Mouse (Mus musculus) adrenal gland, adult 8-10 months (tissue): Measurements from ENCODE around the gene Olfr427. TPM values are rescaled to one million over a fixed set of nuclear protein-coding genes. Genes with fewer than 3 reads are reported as not detected.
"Not testable (repeated sequence)": the region's sequence is repeated elsewhere in the genome, so short reads cannot be mapped to it uniquely, and the experiment has no call there.

Source experiments
- DNase-seq: peaks from one replicate; pipeline ENCODE4 v3.0.0; 2022
- total RNA-seq, 4 experiments: library from RNA; stranded (reverse); gene quantifications; 2 replicates each; pipeline ENCODE4 v1.2.4; 2022

Olfr427 gene
- not detected for total RNA-seq

DNA sequence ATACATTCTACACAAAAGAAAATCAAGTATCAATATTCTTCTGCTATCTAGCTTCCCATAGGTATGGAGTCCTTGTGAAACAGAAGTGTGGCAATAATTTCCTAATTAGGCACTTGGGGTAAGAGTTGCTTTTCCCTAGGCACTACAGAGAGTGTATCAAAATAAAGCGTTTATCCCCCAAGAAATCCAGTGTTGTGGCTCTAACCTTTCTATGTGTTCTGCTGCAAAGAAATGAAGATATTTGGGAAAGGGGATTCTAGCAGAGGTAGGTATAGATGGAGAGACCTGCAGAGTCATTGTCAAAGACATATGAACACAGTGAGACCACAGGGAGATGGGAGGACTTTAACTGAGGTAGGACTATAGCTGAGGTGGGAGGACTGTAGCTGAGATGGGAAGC is at the start of gene Olfr427:
Olfr427 (plus strand) TSS at position 301 of the 400 bp plus-strand sequence.
- no peak for DNase-seq

- not testable (repeated sequence) for DNase-seq
Measured at GRCm38 (mm10) chr1:174048227-174048626, 48.5 kb upstream of the Olfr427 start.

- no peak for DNase-seq
Measured at GRCm38 (mm10) chr1:174048893-174049292, 47.8 kb upstream of the Olfr427 start, which contains the start of gene Olfr432. Olfr432 (plus strand) TSS chr1:174049205.

- DNase-seq: not testable (repeated sequence)
Measured at GRCm38 (mm10) chr1:174049357-174049756, 47.3 kb upstream of the Olfr427 start.

DNA sequence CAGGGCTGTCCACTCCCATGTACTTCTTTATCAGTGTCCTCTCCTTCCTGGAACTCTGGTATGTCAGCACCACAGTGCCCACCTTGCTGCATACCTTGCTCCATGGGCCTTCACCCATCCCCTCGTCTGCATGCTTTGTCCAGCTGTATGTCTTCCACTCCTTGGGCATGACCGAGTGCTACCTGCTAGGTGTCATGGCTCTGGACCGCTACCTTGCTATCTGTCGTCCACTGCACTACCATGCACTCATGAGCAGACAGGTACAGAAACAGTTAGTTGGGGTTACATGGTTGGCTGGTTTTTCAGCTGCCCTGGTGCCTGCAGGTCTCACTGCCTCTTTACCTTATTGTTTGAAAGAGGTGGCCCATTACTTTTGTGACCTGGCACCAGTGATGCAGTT is 46.2 kb upstream of the Olfr427 start:
- no peak for DNase-seq

DNA sequence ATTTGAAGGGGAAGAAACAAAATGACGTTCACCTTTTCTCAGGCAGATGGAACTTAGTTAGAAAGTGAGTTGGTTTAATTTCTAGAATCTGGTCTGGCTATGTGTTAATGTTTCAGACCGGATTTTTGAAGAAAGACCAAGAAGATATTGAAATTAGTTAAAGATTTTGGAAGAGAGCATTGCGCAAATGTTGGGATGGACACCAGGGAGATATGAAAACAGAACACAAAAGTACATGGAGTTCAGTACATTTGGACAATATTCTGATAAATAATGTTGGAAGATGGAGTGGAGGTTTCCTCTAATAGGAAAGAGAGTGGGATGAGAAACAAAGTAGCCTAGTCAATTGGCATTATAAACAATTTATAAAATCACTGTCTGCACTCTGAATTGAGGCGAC is 45.2 kb upstream of the Olfr427 start:
- DNase-seq: no peak

- DNase-seq: no peak
Measured at GRCm38 (mm10) chr1:174051931-174052536, 44.7 kb upstream of the Olfr427 start.

GRCm38 (mm10) chr1:174052981-174053380 is 43.7 kb upstream of the Olfr427 start:
- DNase-seq: no peak

GRCm38 (mm10) chr1:174055248-174055647 is 41.4 kb upstream of the Olfr427 start:
- no peak for DNase-seq

- DNase-seq: no peak
Measured at GRCm38 (mm10) chr1:174066305-174066704, 30.4 kb upstream of the Olfr427 start, which contains the start of gene Olfr430. Olfr430 (plus strand) TSS chr1:174066605.

GRCm38 (mm10) chr1:174084031-174084430 is 12.7 kb upstream of the Olfr427 start, which contains the start of gene Olfr429:
Olfr429 (plus strand) TSS chr1:174084331.
- no peak for DNase-seq

- no peak for DNase-seq
Measured at GRCm38 (mm10) chr1:174103735-174104134, 7.0 kb downstream of the Olfr427 start.

- DNase-seq: no peak
Measured at GRCm38 (mm10) chr1:174121062-174121461, 24.4 kb downstream of the Olfr427 start, which contains the start of gene Olfr231. Olfr231 (minus strand) TSS chr1:174121162.

DNA sequence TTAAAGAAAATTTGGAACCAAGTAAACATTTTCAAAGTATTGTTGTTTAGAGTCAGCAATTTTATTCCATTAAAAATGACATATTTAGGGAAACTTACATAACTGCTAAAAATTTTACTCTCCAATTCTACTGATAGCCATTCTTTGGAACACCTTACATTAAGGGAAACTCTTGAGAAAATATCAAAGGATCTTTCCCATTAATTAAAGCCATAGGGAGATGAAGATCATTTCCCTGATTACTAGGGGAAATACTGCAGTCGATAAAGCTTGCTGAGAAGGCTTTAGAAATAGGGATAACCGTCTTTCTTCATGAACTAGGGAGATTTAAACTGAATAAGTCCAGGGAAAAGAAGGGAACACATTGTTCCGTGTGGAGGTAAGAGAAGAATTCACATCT is 34.5 kb downstream of the Olfr427 start, which contains the start of gene Olfr424:
Olfr424 (plus strand) TSS at position 301 of the 400 bp plus-strand sequence.
- no peak for DNase-seq

DNA sequence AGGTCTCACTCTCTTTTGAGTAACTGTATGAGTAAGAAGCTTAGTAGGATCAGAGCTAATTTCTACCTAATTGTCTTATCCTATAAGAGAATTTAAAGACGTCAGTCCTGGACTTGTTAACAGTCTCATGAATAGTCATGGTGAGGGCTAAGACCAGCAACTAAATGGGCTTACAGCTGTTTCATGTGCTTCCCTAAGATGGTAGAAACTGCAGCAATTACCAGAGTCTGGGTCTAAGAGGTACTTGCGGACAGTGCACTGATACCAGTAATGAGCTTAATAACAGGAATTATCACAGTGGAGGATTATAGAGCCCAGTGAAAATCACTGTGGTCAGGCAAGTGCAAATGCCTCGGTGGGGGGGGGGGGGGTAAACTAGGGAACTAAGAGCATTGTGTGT is 35.3 kb downstream of the Olfr427 start:
- DNase-seq: no peak

GRCm38 (mm10) chr1:174141384-174141783 is 44.7 kb downstream of the Olfr427 start:
- DNase-seq: no peak

GRCm38 (mm10) chr1:174146696-174147095 is 50.0 kb downstream of the Olfr427 start:
- DNase-seq: no peak

DNA sequence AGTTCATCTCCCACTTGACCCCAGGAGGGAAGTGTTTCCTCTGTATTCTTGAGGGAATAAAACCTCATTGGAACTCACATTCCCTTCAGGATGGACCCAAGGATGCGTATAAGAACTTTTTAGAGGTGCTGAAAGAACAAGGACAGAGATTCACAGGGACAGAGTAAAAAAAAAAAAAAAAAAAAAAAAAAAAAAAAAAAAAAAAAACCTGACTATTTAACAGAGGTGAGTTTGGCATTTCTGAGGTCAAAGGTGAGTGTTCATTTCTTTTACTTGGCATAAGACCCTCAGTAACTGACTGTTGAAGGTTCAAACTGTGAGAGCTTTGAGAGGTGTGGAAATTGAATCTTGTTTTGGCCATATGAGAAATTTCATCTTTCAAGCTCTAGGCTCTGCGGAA is 52.6 kb downstream of the Olfr427 start:
- no peak for DNase-seq

Other genes starting within 250 kb of the Olfr427 start
- gene Ifi211, start 183.8 kb upstream of the Olfr427 start, total RNA-seq: 1 to 10 TPM; 1.3 to 3.0 (median 1.6) TPM
- gene Mndal, start 154.4 kb upstream of the Olfr427 start, total RNA-seq: 10 to 100 TPM; 10.5 to 23.6 (median 16.3) TPM
- gene Ifi203, start 154.2 kb upstream of the Olfr427 start, total RNA-seq: 10 to 100 TPM in 3 of 4 experiments, 1 to 10 TPM in 1; 8.3 to 18.8 (median 14.0) TPM
- not detected for gene Ifi202b, start 114.1 kb upstream of the Olfr427 start, total RNA-seq
- gene Ifi205, start 65.1 kb upstream of the Olfr427 start, total RNA-seq: 1 to 10 TPM; 2.7 to 6.5 (median 4.3) TPM
- gene Olfr433, start 56.2 kb upstream of the Olfr427 start, total RNA-seq: not detected
- not detected for gene Olfr432, start 47.7 kb upstream of the Olfr427 start, total RNA-seq
- gene Olfr430, start 30.3 kb upstream of the Olfr427 start, total RNA-seq: not detected
- gene Olfr429, start 12.6 kb upstream of the Olfr427 start, total RNA-seq: not detected
- gene Olfr231, start 24.3 kb downstream of the Olfr427 start, total RNA-seq: not detected
- not detected for gene Olfr424, start 34.6 kb downstream of the Olfr427 start, total RNA-seq
- not detected for gene Olfr420, start 58.7 kb downstream of the Olfr427 start, total RNA-seq
- under 1 TPM; 0.15 to 0.25 (median 0.24) TPM for gene Spta1, start 75.9 kb downstream of the Olfr427 start, total RNA-seq
- not detected for gene Olfr419, start 155.2 kb downstream of the Olfr427 start, total RNA-seq
- not detected for gene Mptx1, start 233.6 kb downstream of the Olfr427 start, total RNA-seq